Mouse (Mus musculus) embryonic facial prominence, embryonic 14.5 days (tissue): ENCODE measurements around the gene Rnft2. TPM values are rescaled to one million over a fixed set of nuclear protein-coding genes. Genes with fewer than 3 reads are reported as not detected.

Experiments used
- ATAC-seq: fragments of 200-750 bp; cut with Nextera tagmentation; 2 replicates; pipeline ENCODE4 v1.8.0; 2017; ENCODE audit warnings: low read depth, moderate number of reproducible peaks, moderate TSS enrichment
- DNase-seq: peaks from one replicate; pipeline ENCODE4 v3.0.0-alpha.2; 2015; ENCODE audit warnings: low spot score
- H3K27ac ChIP-seq: fragments of 300-500 bp; sonication (generic); replicated peaks from 2 replicates; pipeline ENCODE4 v1.5.1; 2014; ENCODE audit warnings: low read depth, mild to moderate bottlenecking, low read length, moderate library complexity
- H3K27me3 ChIP-seq: fragments of 300-500 bp; sonication (generic); replicated peaks from 2 replicates; pipeline ENCODE4 v1.6.1; 2014; ENCODE audit warnings: low read length; ENCODE audit not compliant: control insufficient read depth, insufficient read depth
- H3K36me3 ChIP-seq: fragments of 300-500 bp; sonication (generic); 2 replicates; pipeline ENCODE4 v1.6.1; 2014; ENCODE audit warnings: low read length, mixed read lengths; ENCODE audit not compliant: control insufficient read depth, insufficient read depth
- H3K4me1 ChIP-seq: fragments of 300-500 bp; sonication (generic); 2 replicates; pipeline ENCODE4 v1.6.1; 2014; ENCODE audit warnings: antibody characterized with exemption, low read length; ENCODE audit not compliant: control insufficient read depth, insufficient read depth
- H3K4me2 ChIP-seq: fragments of 300-500 bp; sonication (generic); 2 replicates; pipeline ENCODE4 v1.6.1; 2014; ENCODE audit warnings: low read depth, mild to moderate bottlenecking, low read length, moderate library complexity, mixed read lengths
- H3K4me3 ChIP-seq: fragments of 300-500 bp; sonication (generic); 2 replicates; pipeline ENCODE4 v1.5.1; 2014; ENCODE audit warnings: low read depth, mild to moderate bottlenecking, low read length
- H3K9ac ChIP-seq: fragments of 300-500 bp; sonication (generic); 2 replicates; pipeline ENCODE4 v1.6.1; 2014; ENCODE audit warnings: low read depth, mild to moderate bottlenecking, low read length, moderate library complexity, mixed read lengths
- H3K9me3 ChIP-seq: fragments of 300-500 bp; sonication (generic); 2 replicates; pipeline ENCODE4 v1.6.1; 2016; ENCODE audit warnings: low read length; ENCODE audit not compliant: control insufficient read depth
- whole genome bisulfite sequencing: fragments of 180-500 bp; shearing (Covaris S2); extraction: QIAGEN DNeasy Blood & Tissue Kit; methylation state at CpG from one replicate; pipeline ENCODE4 v1.1.7; 2014; 5-methylcytosine and 5-hydroxymethylcytosine counted together
- polyA plus RNA-seq: library from polyadenylated mRNA; unstranded; fragments of >200 nt; fragmentation: Nextera tagmentation; extraction: Ambion mirVana; gene quantifications from 2 replicates; pipeline ENCODE4 v1.2.1, GENCODE M21; 2014

Gene Rnft2
- 2.8 and 3.6 TPM in 2 replicates for polyA plus RNA-seq

DNA sequence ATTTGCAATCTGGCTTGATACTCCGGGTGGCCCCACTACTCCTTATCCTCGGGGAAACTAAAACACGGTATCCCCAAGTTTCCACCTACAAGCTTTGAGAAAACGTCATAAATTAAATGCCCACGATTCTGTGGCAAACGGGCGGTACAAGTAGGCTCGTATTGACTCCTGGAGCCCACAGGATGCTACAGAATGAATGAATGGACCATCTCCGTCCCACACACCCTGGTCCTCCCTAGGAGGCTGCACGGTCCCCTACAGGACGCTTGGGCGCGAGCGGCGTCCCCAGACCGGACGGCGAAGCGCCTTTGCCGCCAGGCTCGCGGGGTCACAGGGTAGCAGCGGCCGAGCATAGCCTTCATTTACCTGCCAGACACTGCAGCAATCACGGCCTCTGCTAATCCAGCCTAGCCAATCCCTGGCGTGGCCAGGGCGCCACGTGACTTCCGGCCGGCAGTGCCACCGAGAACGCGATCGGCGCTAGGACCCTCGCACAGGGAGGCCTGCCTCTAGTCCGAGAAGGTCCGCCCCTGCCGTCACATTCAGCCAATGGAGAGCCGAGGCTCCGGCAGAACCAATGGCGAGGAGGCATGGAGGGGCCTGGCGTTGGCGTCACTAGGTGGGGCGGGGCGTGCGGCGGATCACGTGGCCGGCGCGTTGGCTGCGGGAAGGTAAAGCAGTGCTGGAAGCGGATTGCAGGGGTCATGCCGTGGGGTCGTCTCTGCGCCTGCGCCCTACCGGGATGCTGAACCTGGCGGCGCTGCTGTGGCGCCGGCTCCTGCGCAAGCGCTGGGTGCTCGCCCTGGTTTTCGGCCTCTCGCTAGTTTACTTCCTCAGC is at the start of gene Rnft2, which contains the start of gene 2410131K14Rik:
Gene Rnft2, minus strand, starts transcription at position 511 of the 838 bp plus-strand sequence.
Gene 2410131K14Rik, plus strand, starts transcription at position 622 of the 838 bp plus-strand sequence.
- Histone ChIP-seq H3K9ac (peak within 1 kb of the TSS; percentile 76), H3K9me3 (no peaks in the 10 kb centered on the region), H3K4me1 (peaks cover 23% of the 10 kb centered on the region), H3K4me3 (peak within 1 kb of the TSS; percentile 65), H3K27me3 (no peaks in the 10 kb centered on the region), H3K36me3 (peaks cover 21% of the 10 kb centered on the region; the same call in 1 of the 2 replicates), H3K27ac (peak within 1 kb of the TSS; percentile 84), H3K4me2 (peak within 1 kb of the TSS; percentile 66)
- WGBS, result under 1% methylated on average over 39 of the region's 68 CpGs
- ATAC-seq (peak; percentile 100), DNase-seq (peak; percentile 100)

DNA sequence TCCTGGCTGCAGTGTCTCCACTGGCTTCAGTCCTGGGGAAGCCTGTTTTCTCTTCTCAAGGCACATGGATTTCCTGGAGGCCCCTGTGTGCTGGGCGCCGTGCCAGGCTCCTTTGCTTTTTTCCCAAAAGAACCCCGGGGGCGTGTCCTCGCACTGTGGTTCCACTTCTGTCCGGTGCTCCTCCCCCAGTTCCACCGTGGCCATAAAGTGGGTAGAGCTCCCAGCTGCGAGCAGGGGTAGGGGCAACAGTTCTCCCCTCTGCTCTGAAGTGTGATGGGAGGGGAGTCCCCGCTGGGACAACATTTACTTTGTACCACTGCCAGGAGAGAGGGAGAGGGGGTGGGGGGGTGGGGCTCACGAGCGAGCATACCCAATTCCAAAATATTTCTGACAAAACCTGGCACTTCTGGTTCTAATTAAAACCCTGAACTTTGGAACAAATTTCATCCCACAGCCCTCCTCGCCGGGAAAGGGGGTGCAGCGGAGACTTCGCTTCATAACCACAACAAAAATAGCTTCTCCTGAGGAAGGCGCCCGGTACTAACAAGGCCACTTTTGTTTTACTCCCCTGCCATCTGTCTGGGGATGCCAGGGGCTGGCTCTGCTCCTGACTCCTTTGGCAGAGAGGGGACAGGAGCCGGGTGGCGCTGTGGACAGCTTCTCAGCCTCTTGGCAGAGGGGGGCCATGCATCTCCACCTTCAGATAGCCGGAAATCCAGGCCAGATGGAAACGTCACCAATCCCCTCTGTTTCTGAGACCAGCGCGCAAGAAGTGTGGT is 49.4 kb upstream of the Rnft2 start:
- Histone ChIP-seq H3K9ac (peak overlapping the region; percentile 31; the same call in 1 of the 2 replicates), H3K36me3 (no peaks in the 10 kb centered on the region), H3K4me3 (peak overlapping the region; percentile 18), H3K27me3 (no peaks in the 10 kb centered on the region), H3K4me2 (peak overlapping the region; percentile 39), H3K27ac (peak overlapping the region; percentile 93), H3K9me3 (no peaks in the 10 kb centered on the region), H3K4me1 (peaks cover 37% of the 10 kb centered on the region)
- ATAC-seq (peak; percentile 95), DNase-seq (peak; percentile 98)
- WGBS, result 15% methylated on average over 22 of the region's 23 CpGs

DNA sequence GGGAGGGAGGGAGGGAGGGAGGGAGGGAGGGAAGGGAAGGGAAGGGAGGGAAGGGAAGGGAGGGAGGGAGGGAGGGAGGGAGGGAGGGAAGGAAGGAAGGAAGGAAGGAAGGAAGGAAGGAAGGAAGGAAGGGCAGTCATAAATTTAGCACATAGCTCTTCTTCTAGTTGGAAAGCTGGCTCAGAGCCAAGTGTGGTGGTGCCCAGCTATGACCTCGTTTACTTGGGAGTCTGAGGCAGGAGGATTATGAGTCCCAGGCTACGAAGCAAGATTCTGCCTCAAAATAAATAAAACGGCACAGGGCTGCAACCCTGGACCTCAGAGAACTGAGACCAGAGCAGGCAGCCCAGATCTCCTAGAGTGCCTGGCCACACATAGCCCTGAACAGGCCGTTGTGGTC is 47.6 kb upstream of the Rnft2 start:
- WGBS, result 42% methylated on average over 4 of the region's 4 CpGs
- ATAC-seq, result no peak

DNA sequence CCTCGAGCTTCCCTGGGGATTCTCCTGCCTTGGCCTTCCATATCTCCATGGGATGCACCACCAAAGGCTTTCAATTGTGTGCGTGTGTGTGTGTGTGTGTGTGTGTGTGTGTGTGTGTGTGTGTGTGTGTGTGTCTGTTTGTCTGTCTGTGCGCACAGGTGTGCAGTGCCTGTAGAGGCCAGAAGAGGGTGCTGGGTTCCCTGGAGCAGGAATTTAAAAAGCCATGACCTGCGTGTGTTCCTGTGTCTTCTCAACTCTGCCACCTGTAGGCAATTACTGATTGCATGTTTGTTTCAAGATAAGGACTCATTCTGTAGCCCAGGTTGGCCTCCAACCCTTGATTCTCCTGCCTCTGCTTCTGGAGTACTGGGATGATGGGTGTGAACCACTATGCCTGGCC is 46.5 kb upstream of the Rnft2 start:
- Histone ChIP-seq H3K9me3 (no peaks in the 10 kb centered on the region), H3K4me3 (no peak overlapping the region), H3K27ac (no peak overlapping the region), H3K27me3 (no peaks in the 10 kb centered on the region), H3K36me3 (no peaks in the 10 kb centered on the region), H3K9ac (no peak overlapping the region), H3K4me2 (no peak overlapping the region), H3K4me1 (peaks cover 21% of the 10 kb centered on the region)
- WGBS, result 94% methylated on average over 4 of the region's 4 CpGs
- no peak for ATAC-seq
- no peak for DNase-seq

More for the DNA sequence above, 47.6 kb upstream of the Rnft2 start:
- no peaks in the 10 kb centered on the region for H3K9me3 ChIP-seq
- H3K27ac ChIP-seq, result 0 out of 2 replicates have a peak overlapping the region, but pooled peaks have one; percentile 30
- peaks cover 27% of the 10 kb centered on the region for H3K4me1 ChIP-seq
- no peaks in the 10 kb centered on the region for H3K36me3 ChIP-seq
- no peaks in the 10 kb centered on the region for H3K27me3 ChIP-seq
- DNase-seq, result peak; percentile 30
- no peak overlapping the region for H3K4me3 ChIP-seq
- H3K9ac ChIP-seq, result no peak overlapping the region
- no peak overlapping the region for H3K4me2 ChIP-seq

GRCm38 (mm10) chr5:118277741-118278495 is 33.0 kb upstream of the Rnft2 start:
- Histone ChIP-seq H3K27ac (no peak overlapping the region), H3K9me3 (peaks cover 5% of the 10 kb centered on the region; the same call in 1 of the 2 replicates), H3K4me3 (no peak overlapping the region), H3K4me1 (peaks cover 15% of the 10 kb centered on the region; the same call in 1 of the 2 replicates), H3K27me3 (no peaks in the 10 kb centered on the region), H3K4me2 (no peak overlapping the region), H3K9ac (no peak overlapping the region), H3K36me3 (no peaks in the 10 kb centered on the region)
- 88% methylated on average over 18 of the region's 18 CpGs for WGBS
- ATAC-seq (no peak), DNase-seq (no peak)

DNA sequence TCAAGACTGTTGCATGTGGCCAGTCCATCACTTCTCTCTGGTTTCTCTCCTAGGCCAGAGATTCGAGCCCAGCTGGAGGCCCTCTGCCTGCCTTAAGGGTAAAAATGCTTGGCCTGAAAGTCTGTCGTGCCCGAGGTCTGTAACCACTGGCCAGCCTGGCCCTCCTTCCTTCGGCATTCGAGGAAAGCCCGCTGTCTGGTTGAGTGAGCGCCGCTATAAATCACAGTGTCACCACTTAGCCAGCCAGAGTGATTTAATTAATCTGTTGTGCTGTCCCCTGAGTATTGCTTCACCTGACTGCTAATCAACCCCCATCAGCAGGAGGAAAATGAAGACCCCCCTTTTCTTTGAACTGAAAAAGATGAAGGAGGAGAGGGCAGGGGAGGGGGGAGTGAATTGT is 31.8 kb upstream of the Rnft2 start:
- WGBS, result 24% methylated on average over 8 of the region's 8 CpGs
- H3K4me2 ChIP-seq, result no peak overlapping the region
- H3K27me3 ChIP-seq, result 0 out of 2 replicates have a peak, but pooled peaks cover 2% of the 10 kb centered on the region
- peaks cover 15% of the 10 kb centered on the region; the same call in 1 of the 2 replicates for H3K4me1 ChIP-seq
- no peak overlapping the region for H3K9ac ChIP-seq
- DNase-seq, result no peak
- ATAC-seq, result no peak
- no peak overlapping the region for H3K27ac ChIP-seq
- no peaks in the 10 kb centered on the region for H3K36me3 ChIP-seq
- H3K9me3 ChIP-seq, result peaks cover 2% of the 10 kb centered on the region; the same call in 1 of the 2 replicates
- H3K4me3 ChIP-seq, result no peak overlapping the region

DNA sequence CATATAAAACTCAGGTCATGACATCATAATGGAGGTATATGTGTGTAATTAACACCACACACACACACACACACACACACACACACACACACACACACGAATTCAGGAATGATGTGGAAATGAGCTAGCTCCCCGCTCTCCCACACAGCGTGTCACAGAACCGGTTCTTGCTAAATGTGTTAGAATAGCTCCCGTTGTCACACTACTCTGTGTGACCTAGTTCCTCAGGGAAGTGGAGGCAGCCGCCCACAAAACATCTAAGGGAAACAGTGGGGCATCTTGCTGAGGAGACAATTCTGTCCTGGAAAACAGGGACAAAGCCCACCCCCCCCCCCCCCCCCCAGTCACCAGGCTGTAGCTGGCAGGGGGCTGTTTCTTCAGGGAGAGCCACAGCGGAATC is 31.4 kb upstream of the Rnft2 start:
- Histone ChIP-seq H3K27me3 (0 out of 2 replicates have a peak, but pooled peaks cover 3% of the 10 kb centered on the region), H3K4me2 (no peak overlapping the region), H3K9ac (no peak overlapping the region), H3K36me3 (no peaks in the 10 kb centered on the region), H3K27ac (no peak overlapping the region), H3K4me1 (peaks cover 15% of the 10 kb centered on the region; the same call in 1 of the 2 replicates), H3K9me3 (no peaks in the 10 kb centered on the region), H3K4me3 (no peak overlapping the region)
- DNase-seq, result peak; percentile 30
- WGBS, result 45% methylated on average over 7 of the region's 7 CpGs
- ATAC-seq, result no peak

DNA sequence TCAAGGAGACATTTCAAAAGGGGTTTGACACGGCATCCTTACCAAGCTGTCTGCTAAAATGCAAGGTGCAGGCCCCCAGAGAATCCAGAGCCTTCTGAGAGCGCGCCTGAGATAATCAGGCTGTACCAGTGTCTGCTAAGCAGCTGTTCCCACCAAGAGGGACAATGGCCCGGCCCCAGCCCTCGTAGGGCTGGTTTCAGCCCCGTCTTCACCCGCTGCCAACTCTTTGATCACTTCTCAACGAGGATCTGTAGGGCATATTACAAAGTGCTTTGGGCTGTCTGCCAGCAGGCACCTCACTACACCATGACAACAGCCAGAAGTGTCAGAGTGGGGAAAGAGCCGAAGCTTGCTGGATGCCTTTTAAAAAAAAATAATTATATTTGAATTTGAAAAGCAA is 29.6 kb upstream of the Rnft2 start:
- ATAC-seq, result peak; percentile 89
- peaks cover 15% of the 10 kb centered on the region; the same call in 1 of the 2 replicates for H3K4me1 ChIP-seq
- WGBS, result 17% methylated on average over 9 of the region's 9 CpGs
- no peaks in the 10 kb centered on the region for H3K36me3 ChIP-seq
- H3K9me3 ChIP-seq, result no peaks in the 10 kb centered on the region
- H3K27me3 ChIP-seq, result peaks cover 8% of the 10 kb centered on the region
- no peak overlapping the region for H3K9ac ChIP-seq
- H3K4me3 ChIP-seq, result no peak overlapping the region
- peak; percentile 88 for DNase-seq
- no peak overlapping the region for H3K4me2 ChIP-seq
- no peak overlapping the region for H3K27ac ChIP-seq
